Mouse (Mus musculus): ENCODE data around the gene Gm4756.

- TF ChIP-seq POU5F1 (IDR thresholded peaks at IDR 0.05; ENCODE audit: borderline replicate concordance, low read length) (no peak), CTCF (conservative IDR thresholded peaks at IDR 0.05; ENCODE audit: low read length) (no peak)
Observed at GRCm38 (mm10) chr12:72674820-72675219, 25.4 kb upstream of the Gm4756 start.

All from E14TG2a.4 (cell line).